Mouse (Mus musculus) cerebellum, adult 11-12 months (tissue): ENCODE measurements at regions not wholly inside any gene's neighbourhood (a gene's known extent, or its start where the extent isn't known, plus 50 kb on each side); places are given as distances from the start of the nearest gene placed in this dataset.

Experiments used
- DNase-seq: peaks from one replicate; pipeline ENCODE4 v3.0.0; 2022

- no peak for DNase-seq
These were observed 1031.9 kb downstream of the Car8 start for GRCm38 (mm10) chr4:7206987-7207386.

GRCm38 (mm10) chr4:7201816-7202215 is 1037.0 kb downstream of the Car8 start:
- DNase-seq = no peak

- no peak for DNase-seq
These were observed 1038.9 kb downstream of the Car8 start for GRCm38 (mm10) chr4:7199941-7200340.

GRCm38 (mm10) chr4:7199052-7199451 is 1039.8 kb downstream of the Car8 start:
- no peak for DNase-seq

GRCm38 (mm10) chr4:7196570-7196969 is 1042.3 kb downstream of the Car8 start:
- no peak for DNase-seq

- DNase-seq = no peak
These were observed 1043.2 kb downstream of the Car8 start for GRCm38 (mm10) chr4:7195619-7196018.

- DNase-seq = no peak
These were observed 1046.9 kb downstream of the Car8 start for GRCm38 (mm10) chr4:7191912-7192311.

GRCm38 (mm10) chr4:7191228-7191627 is 1047.6 kb downstream of the Car8 start:
- DNase-seq = no peak

GRCm38 (mm10) chr4:7175030-7175429 is 1063.8 kb downstream of the Car8 start:
- DNase-seq = no peak

GRCm38 (mm10) chr4:7172528-7173306 is 1066.1 kb downstream of the Car8 start:
- DNase-seq = no peak

- DNase-seq = no peak
These were observed 1067.0 kb downstream of the Car8 start for GRCm38 (mm10) chr4:7171637-7172417.

GRCm38 (mm10) chr4:7161411-7161810 is 1077.4 kb downstream of the Car8 start:
- DNase-seq = no peak

- no peak for DNase-seq
These were observed 1081.0 kb downstream of the Car8 start for GRCm38 (mm10) chr4:7157883-7158282.

- no peak for DNase-seq
These were observed 1084.6 kb downstream of the Car8 start for GRCm38 (mm10) chr4:7154256-7154655.

GRCm38 (mm10) chr4:7153835-7154234 is 1085.0 kb downstream of the Car8 start:
- DNase-seq = no peak

- DNase-seq = no peak
These were observed 1093.1 kb downstream of the Car8 start for GRCm38 (mm10) chr4:7145756-7146155.

GRCm38 (mm10) chr4:7144215-7144614 is 1094.6 kb downstream of the Car8 start:
- DNase-seq = no peak

GRCm38 (mm10) chr4:7143676-7144075 is 1095.2 kb downstream of the Car8 start:
- no peak for DNase-seq

- no peak for DNase-seq
These were observed 1096.1 kb downstream of the Car8 start for GRCm38 (mm10) chr4:7142781-7143180.

GRCm38 (mm10) chr4:7112159-7112558 is 1126.7 kb downstream of the Car8 start:
- DNase-seq = no peak

GRCm38 (mm10) chr4:7092957-7093356 is 1145.9 kb downstream of the Car8 start:
- no peak for DNase-seq

- no peak for DNase-seq
These were observed 1147.5 kb downstream of the Car8 start for GRCm38 (mm10) chr4:7091201-7091814.
